Mouse (Mus musculus): ENCODE data around the gene Ube2l3. TPM values are rescaled to one million over a fixed set of nuclear protein-coding genes. Genes with fewer than 3 reads are reported as not detected.

Gene Ube2l3
- polyA plus RNA-seq, 1 experiment from 2014 or later: 186 TPM

DNA sequence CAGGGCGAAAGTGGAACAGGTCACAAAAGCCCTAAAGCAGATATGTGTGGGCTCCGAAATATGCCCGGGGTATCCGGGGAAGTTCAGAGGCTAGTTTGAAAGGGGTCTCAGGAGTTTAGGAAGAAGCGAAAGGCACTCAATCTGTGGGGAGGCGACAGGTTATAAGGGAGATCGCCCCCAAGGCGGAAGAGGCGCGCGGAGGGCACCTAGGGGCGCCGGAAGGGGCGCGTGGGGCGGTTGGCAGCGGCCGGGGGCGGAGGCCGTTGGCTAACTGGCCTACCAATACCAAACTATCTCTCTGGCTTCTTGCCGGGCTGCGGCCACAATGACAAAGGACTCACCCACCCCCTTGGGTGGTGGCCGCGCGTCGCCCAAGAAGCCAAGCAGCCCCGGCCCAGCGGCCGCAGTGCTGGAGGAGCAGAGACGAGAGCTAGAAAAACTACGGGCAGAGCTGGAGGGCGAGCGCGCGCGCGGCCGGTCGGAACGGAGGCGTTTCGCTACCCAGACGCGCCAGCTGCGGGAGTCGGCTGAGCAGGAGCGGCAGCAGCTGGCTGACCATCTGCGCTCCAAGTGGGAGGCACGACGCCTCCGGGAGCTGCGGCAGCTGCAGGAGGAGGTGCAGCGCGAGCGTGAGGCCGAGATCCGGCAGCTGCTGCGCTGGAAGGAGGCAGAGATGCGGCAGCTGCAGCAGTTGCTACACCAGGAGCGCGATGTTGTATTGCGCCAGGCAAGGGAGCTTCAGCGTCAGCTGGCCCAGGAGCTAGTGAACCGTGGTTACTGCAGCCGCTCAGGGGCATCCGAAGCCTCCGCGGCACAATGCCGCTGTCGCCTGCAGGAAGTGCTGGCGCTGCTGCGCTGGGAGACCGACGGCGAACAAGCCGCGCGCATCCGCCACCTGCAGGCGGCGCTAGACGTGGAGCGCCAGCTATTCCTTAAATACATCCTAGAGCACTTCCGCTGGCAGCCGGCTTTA lies 6.2 kb upstream of the Ube2l3 start, which contains the start of gene Rimbp3:
Gene Rimbp3, plus strand, starts transcription at position 215 of the 973 bp plus-strand sequence.
- H3K9me3 ChIP-seq (replicated peaks): no peaks in the 10 kb centered on the region
- H3K27me3 ChIP-seq: peaks cover 65% of the 10 kb centered on the region
- peak within 1 kb of the TSS; percentile 48 for H3K9ac ChIP-seq
- H3K4me1 ChIP-seq (replicated peaks): peaks cover 27% of the 10 kb centered on the region
- H3K4me3 ChIP-seq (replicated peaks): peak within 1 kb of the TSS; percentile 67
- peak within 1 kb of the TSS; percentile 99 for H3K4me2 ChIP-seq
- under 1% methylated on average over 85 of the region's 85 CpGs for WGBS (ENCODE audit: insufficient replicate concordance)
- no peak within 1 kb of the TSS for H3K27ac ChIP-seq (replicated peaks)
- no peaks in the 10 kb centered on the region for H3K36me3 ChIP-seq (replicated peaks)
- ATAC-seq (ENCODE audit: insufficient read depth): peak; percentile 60

DNA sequence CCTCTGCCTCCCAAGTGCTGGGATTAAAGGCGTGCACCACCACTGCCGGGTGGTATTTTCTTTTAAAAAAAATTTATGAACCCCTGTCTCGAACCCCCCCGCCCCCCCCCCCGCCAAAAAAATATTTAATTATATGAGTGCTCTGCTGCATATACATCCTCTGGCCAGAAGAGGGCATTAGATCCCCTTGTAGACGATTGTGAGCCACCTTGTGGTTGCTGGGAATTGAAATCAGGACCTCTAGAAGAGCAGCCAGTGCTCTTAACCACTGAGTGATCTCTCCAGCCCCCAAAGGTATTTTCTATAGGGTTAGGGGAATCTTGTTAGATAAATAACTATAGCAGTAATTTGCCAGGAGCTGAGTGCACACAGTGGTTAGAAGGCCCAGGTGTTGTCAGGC lies 2.5 kb upstream of the Ube2l3 start:
- no peak overlapping the region for H3K27ac ChIP-seq (replicated peaks)
- WGBS (ENCODE audit: insufficient replicate concordance): 1% methylated on average over 6 of the region's 6 CpGs
- ATAC-seq (ENCODE audit: insufficient read depth): no peak

DNA sequence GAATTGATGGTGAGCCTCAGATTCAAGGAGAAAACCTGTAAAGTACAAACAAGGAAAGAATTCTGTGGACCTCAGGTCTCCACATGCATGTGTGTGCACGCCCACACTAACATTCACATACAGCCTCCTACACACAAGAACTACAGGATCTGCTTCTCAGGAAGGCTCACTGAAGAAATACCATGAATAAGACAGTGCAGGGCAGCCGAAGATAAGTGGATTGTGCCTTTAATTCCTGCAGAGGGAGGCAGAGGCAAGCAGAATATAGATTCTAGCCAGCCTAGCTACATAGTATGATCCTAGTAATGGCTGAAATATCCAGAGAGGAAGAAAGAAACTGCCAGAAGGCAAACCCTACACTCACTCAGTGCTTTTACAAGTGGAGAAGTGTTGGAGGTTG lies 472 bp downstream of the Ube2l3 start:
- WGBS (ENCODE audit: insufficient replicate concordance): 55% methylated on average over 2 of the region's 2 CpGs
- Histone ChIP-seq H3K9me3 (replicated peaks) (no peaks in the 10 kb centered on the region), H3K4me1 (replicated peaks) (peaks cover 33% of the 10 kb centered on the region), H3K27ac (replicated peaks) (peak overlapping the region; percentile 19; the same call in 1 of the 2 replicates), H3K27me3 (peaks cover 12% of the 10 kb centered on the region), H3K36me3 (replicated peaks) (0 out of 2 replicates have a peak, but pooled peaks cover 8% of the 10 kb centered on the region), H3K4me3 (replicated peaks) (peak overlapping the region; percentile 93), H3K4me2 (no peak overlapping the region; the same call in 1 of the 2 replicates), H3K9ac (no peak overlapping the region)
- ATAC-seq (ENCODE audit: insufficient read depth): no peak

More for the DNA sequence above, 2.5 kb upstream of the Ube2l3 start:
- H3K4me1 ChIP-seq (replicated peaks): peaks cover 36% of the 10 kb centered on the region
- no peak overlapping the region for H3K4me2 ChIP-seq
- H3K27me3 ChIP-seq: peaks cover 39% of the 10 kb centered on the region
- no peak overlapping the region for H3K4me3 ChIP-seq (replicated peaks)
- H3K9ac ChIP-seq: no peak overlapping the region
- H3K36me3 ChIP-seq (replicated peaks): no peaks in the 10 kb centered on the region
- no peaks in the 10 kb centered on the region for H3K9me3 ChIP-seq (replicated peaks)

DNA sequence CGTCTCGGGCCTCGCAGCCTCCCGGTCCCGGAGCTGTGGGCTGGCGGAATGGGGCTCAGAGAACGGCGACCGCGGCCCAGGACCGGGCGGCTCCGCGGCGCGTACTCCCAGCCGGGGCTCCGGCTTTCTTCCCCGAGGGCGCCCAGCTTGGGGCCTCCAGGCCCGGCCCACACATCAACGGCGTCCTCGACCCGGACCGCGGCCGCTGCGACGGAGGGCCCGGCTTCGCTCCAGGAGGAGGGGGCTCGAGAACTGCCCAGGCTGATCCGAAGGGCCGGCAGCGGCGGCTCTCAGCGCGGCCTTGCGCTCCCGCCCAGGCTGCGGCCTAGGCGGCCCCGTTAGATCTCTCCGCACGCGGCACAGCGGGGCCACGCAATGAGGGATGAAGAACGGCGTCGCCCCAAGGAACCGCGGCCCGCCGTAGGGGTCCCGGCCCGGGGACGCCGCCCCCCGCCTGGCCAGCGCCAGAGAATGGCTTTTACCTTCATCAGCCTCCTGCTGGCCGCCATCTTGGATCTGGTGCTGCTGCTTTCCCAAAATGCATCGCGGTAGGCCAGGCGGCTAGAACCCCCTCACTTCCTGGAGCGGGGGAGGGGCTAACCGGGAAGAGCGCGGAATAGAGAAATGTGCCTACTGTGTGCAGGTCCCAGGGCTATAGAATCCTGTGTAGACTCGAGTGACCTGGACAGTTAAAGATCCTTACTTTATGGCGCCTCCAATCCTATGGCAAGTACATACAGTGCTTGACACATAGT lies 1.3 kb downstream of the Ube2l3 start:
- peak overlapping the region; percentile 77 for H3K4me2 ChIP-seq
- WGBS (ENCODE audit: insufficient replicate concordance): 1% methylated on average over 72 of the region's 72 CpGs
- H3K9ac ChIP-seq: peak overlapping the region; percentile 98
- peak overlapping the region; percentile 83 for H3K27ac ChIP-seq (replicated peaks)
- H3K36me3 ChIP-seq (replicated peaks): 0 out of 2 replicates have a peak, but pooled peaks cover 8% of the 10 kb centered on the region
- ATAC-seq (ENCODE audit: insufficient read depth): peak; percentile 83
- H3K4me1 ChIP-seq (replicated peaks): peaks cover 36% of the 10 kb centered on the region
- H3K9me3 ChIP-seq (replicated peaks): no peaks in the 10 kb centered on the region
- peaks cover 3% of the 10 kb centered on the region for H3K27me3 ChIP-seq
- peak overlapping the region; percentile 93 for H3K4me3 ChIP-seq (replicated peaks)

DNA sequence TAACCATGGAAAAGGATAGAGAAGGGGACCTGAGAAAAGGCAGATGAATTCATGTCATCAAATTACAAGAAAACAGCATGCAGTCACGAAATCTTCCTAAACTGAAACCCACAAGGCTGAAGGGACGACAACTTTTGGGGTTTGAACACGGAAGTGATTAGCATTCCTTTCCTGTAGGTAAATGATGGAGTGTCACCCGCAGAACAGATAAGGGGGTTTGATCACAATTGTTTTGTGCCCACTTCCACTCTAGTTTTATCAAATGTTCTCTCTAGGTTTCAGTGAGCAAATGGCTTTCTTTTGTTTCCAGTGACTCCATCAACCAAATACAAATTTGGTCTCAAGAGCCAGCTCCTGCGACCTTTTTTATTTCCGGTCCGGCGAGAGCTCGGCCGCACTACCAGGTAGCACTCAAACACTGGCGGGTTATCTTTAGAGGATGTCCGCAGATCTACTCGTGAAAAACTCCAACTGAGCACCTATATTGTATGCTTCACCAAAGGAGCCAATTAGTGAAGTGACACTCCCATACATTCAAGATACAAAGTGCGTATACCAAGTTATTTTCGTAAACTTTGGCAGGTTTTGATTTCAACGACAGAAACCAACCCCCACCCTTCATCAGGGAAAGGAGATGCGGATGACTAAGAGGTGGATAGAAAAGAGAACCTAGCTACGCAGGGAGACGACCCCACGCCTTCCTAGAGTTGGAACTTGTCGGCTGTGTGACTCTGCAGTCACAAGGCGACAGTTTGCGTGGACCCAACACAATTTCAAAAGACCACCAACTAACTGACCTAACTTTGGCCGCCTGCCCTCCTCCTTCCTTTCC lies 2.1 kb downstream of the Ube2l3 start:
- under 1% methylated on average over 24 of the region's 24 CpGs for WGBS (ENCODE audit: insufficient replicate concordance)
- H3K9me3 ChIP-seq (replicated peaks): no peaks in the 10 kb centered on the region
- H3K4me1 ChIP-seq (replicated peaks): peaks cover 36% of the 10 kb centered on the region
- peak overlapping the region; percentile 77 for H3K4me2 ChIP-seq
- H3K27me3 ChIP-seq: no peaks in the 10 kb centered on the region
- 0 out of 2 replicates have a peak, but pooled peaks cover 8% of the 10 kb centered on the region for H3K36me3 ChIP-seq (replicated peaks)
- H3K4me3 ChIP-seq (replicated peaks): peak overlapping the region; percentile 93
- H3K9ac ChIP-seq: peak overlapping the region; percentile 98
- H3K27ac ChIP-seq (replicated peaks): peak overlapping the region; percentile 83
- no peak for ATAC-seq (ENCODE audit: insufficient read depth)

DNA sequence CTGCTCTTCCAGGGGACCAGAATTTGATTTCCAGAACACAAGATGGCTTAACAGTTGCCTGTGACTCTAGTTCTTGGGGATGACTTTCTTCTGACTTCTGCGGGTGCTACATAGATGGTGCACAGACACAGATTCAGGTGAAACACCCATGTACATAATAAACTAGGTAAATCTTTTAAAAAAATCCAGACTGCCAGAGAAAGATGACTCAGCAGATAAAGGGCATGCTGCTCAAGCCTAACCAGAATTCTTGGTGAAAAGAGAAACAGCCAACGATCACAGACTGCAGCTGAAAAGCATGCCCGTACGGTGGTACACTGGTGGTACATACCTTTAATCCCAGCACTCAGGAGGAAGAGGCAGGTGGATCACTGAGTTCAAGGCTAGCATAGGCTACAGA lies 8.6 kb downstream of the Ube2l3 start:
- WGBS (ENCODE audit: insufficient replicate concordance): 81% methylated on average over 4 of the region's 4 CpGs
- ATAC-seq (ENCODE audit: insufficient read depth): no peak
- no peak overlapping the region for H3K27ac ChIP-seq (replicated peaks)
- no peak overlapping the region for H3K4me3 ChIP-seq (replicated peaks)
- H3K4me1 ChIP-seq (replicated peaks): peaks cover 8% of the 10 kb centered on the region
- H3K36me3 ChIP-seq (replicated peaks): peaks cover 17% of the 10 kb centered on the region
- no peak overlapping the region for H3K4me2 ChIP-seq
- no peaks in the 10 kb centered on the region for H3K9me3 ChIP-seq (replicated peaks)
- no peak overlapping the region for H3K9ac ChIP-seq
- H3K27me3 ChIP-seq: no peaks in the 10 kb centered on the region

DNA sequence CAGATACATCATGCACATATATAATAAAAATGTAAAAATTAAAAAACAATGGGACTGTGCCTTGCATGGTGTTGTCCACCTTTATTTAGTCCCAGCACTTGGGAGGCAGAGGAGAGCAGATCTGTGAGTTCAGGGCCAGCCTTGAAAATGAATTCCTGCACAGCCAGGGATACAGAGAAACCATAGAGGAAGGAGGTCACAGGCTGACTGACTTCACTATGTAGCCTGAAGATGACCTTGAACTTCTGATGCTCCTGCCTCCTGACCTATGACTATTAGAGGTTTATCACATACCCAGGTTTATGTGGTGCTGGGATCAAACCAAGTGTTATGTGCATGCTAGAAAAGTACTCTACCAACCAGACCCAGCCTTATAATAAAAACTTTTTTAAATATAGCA lies 17.0 kb downstream of the Ube2l3 start:
- H3K27me3 ChIP-seq: no peaks in the 10 kb centered on the region
- H3K27ac ChIP-seq (replicated peaks): no peak overlapping the region
- no peak overlapping the region for H3K4me2 ChIP-seq
- peaks cover 26% of the 10 kb centered on the region for H3K4me1 ChIP-seq (replicated peaks)
- H3K4me3 ChIP-seq (replicated peaks): no peak overlapping the region
- H3K9me3 ChIP-seq (replicated peaks): no peaks in the 10 kb centered on the region
- no peak overlapping the region for H3K9ac ChIP-seq
- H3K36me3 ChIP-seq (replicated peaks): peaks cover 26% of the 10 kb centered on the region
- ATAC-seq (ENCODE audit: insufficient read depth): no peak

DNA sequence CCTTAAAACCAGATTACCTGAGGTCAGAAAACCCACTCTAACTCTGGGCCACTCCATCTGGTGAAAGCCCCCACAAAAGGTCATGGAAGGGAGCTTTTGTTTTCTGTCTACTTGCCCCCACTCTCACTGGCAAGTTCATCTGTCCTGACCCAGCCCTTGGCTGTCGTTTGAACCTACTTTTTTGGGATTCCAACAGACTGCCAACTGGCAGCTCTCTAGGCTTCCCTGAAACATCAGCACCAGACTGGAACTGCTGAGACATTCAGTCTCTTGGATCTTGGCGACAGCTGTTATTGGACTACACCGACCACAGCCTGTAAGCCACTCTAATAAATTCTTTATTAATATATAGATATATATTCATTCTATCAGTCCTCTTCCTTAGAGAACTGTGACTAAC lies 19.4 kb downstream of the Ube2l3 start:
- no peak for ATAC-seq (ENCODE audit: insufficient read depth)
- Histone ChIP-seq H3K4me2 (no peak overlapping the region), H3K9ac (no peak overlapping the region), H3K4me1 (replicated peaks) (peaks cover 27% of the 10 kb centered on the region), H3K4me3 (replicated peaks) (no peak overlapping the region), H3K27ac (replicated peaks) (0 out of 2 replicates have a peak overlapping the region, but pooled peaks have one; percentile 8), H3K9me3 (replicated peaks) (no peaks in the 10 kb centered on the region), H3K36me3 (replicated peaks) (peaks cover 29% of the 10 kb centered on the region), H3K27me3 (no peaks in the 10 kb centered on the region)
- WGBS (ENCODE audit: insufficient replicate concordance): 63% methylated on average over 3 of the region's 3 CpGs

DNA sequence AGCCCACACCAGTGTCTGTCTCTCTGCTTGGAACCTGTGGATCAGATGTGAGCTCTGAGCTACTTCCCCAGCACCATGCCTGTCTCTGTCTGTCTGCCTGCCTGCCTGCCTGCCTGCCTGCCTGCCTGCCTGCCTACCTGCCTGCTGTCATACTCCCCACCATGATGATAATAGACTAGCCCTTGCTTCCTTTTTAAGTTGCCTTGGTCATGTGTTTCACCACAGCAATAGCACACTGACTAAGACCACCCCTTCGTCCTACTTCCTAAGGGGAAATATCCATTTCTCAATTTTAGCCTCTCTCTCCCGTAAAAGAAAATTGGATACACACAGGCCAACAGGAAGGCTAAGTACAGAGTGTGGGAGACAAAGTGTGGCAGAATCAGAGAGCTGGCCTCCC lies 20.3 kb downstream of the Ube2l3 start:
- WGBS (ENCODE audit: insufficient replicate concordance): 53% methylated on average over 2 of the region's 2 CpGs
- Histone ChIP-seq H3K9ac (no peak overlapping the region), H3K4me3 (replicated peaks) (no peak overlapping the region), H3K4me1 (replicated peaks) (peaks cover 32% of the 10 kb centered on the region), H3K9me3 (replicated peaks) (no peaks in the 10 kb centered on the region), H3K4me2 (no peak overlapping the region; the same call in 1 of the 2 replicates), H3K36me3 (replicated peaks) (peaks cover 29% of the 10 kb centered on the region), H3K27me3 (no peaks in the 10 kb centered on the region), H3K27ac (replicated peaks) (peak overlapping the region; percentile 56)
- no peak for ATAC-seq (ENCODE audit: insufficient read depth)

DNA sequence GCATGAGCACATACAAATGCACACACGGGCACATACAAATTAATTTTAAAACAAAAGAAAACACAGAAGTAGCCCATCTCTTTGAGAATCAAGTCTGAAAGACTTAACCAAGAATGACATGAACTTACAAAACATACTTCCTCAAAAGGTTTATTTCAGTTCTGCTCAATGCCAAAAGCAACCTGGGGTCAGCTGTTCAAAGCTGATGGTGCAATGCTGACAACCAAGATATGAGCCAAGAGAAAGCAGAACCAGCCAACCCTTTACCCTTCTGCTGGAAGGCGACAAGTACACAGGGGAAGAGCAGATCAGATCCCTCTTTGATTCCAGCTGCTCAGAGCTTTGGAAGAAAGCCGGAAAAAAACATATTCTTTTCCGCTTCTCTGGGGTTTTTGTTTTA lies 21.1 kb downstream of the Ube2l3 start:
- Histone ChIP-seq H3K36me3 (replicated peaks) (peaks cover 32% of the 10 kb centered on the region), H3K4me1 (replicated peaks) (peaks cover 32% of the 10 kb centered on the region), H3K4me3 (replicated peaks) (no peak overlapping the region), H3K9me3 (replicated peaks) (no peaks in the 10 kb centered on the region), H3K4me2 (no peak overlapping the region; the same call in 1 of the 2 replicates), H3K27ac (replicated peaks) (peak overlapping the region; percentile 56; the same call in 1 of the 2 replicates), H3K9ac (no peak overlapping the region), H3K27me3 (no peaks in the 10 kb centered on the region)
- 35% methylated on average over 4 of the region's 4 CpGs for WGBS (ENCODE audit: insufficient replicate concordance)
- no peak for ATAC-seq (ENCODE audit: insufficient read depth)
